Mouse (Mus musculus) C2C12 (cell line): ENCODE results near the gene S1pr5. TPM values are rescaled to one million over a fixed set of nuclear protein-coding genes. Genes with fewer than 3 reads are reported as not detected.
"Not testable (repeated sequence)": the region's sequence is repeated elsewhere in the genome, so short reads cannot be mapped to it uniquely, and the experiment has no call there.

Experiments used
- H3K27me3 ChIP-seq: one replicate; pipeline ENCODE4 v1.6.1; 2011; ENCODE audit not compliant: control insufficient read depth, insufficient read depth, insufficient read length
- H3K36me3 ChIP-seq: one replicate; pipeline ENCODE4 v1.6.1; 2011; ENCODE audit not compliant: control insufficient read depth, insufficient read depth
- H3K4me3 ChIP-seq: one replicate; pipeline ENCODE4 v1.5.1; 2011; ENCODE audit warnings: mild to moderate bottlenecking, control low read depth; ENCODE audit not compliant: poor library complexity, insufficient read depth, severe bottlenecking
- H3K79me2 ChIP-seq: one replicate; pipeline ENCODE4 v1.6.1; 2011; ENCODE audit not compliant: control insufficient read depth, insufficient read depth
- H3K79me3 ChIP-seq: one replicate; pipeline ENCODE4 v1.6.1; 2011; ENCODE audit warnings: low read depth, control low read depth
- H3ac ChIP-seq: one replicate; pipeline ENCODE3; 2011; ENCODE audit warnings: low read depth; ENCODE audit not compliant: control insufficient read depth, insufficient read length
- CEBPB ChIP-seq: IDR thresholded peaks from one replicate; pipeline ENCODE4 v1.6.1; 2011; ENCODE audit warnings: low read depth, mild to moderate bottlenecking, control low read depth, moderate library complexity
- CTCF ChIP-seq: IDR thresholded peaks from one replicate; pipeline ENCODE4 v1.5.1; 2011; ENCODE audit not compliant: control insufficient read depth, insufficient read depth, insufficient read length
- FOSL1 ChIP-seq: IDR thresholded peaks from one replicate; pipeline ENCODE4 v1.8.0; 2011; ENCODE audit warnings: mild to moderate bottlenecking, low read length; ENCODE audit not compliant: poor library complexity, insufficient read depth, severe bottlenecking
- MAX ChIP-seq: IDR thresholded peaks from one replicate; pipeline ENCODE4 v1.6.1; 2011; ENCODE audit warnings: mild to moderate bottlenecking, control low read depth
- MYOD1 ChIP-seq: IDR thresholded peaks from one replicate; pipeline ENCODE4 v1.6.1; 2011; ENCODE audit warnings: low read depth; ENCODE audit not compliant: control insufficient read depth, insufficient read length
- MYOG ChIP-seq: IDR thresholded peaks from one replicate; pipeline ENCODE4 v1.6.1; 2011; ENCODE audit not compliant: control insufficient read depth, insufficient read length; ENCODE audit errors: extremely low read depth
- USF1 ChIP-seq: IDR thresholded peaks from one replicate; pipeline ENCODE4 v1.6.1; 2011; ENCODE audit warnings: low read depth, mild to moderate bottlenecking, control low read depth, moderate library complexity
- long read RNA-seq, 2 experiments: library from polyadenylated mRNA; unstranded; transcript quantifications; one replicate each; pipeline ENCODE4 v2.0.0; 2019 to 2020
- polyA plus RNA-seq: library from polyadenylated mRNA; unstranded; fragments of >200 nt; fragmentation: generic; extraction: Trizol; gene quantifications from one replicate; pipeline ENCODE4 v1.2.1, GENCODE M21; 2012; ENCODE audit warnings: missing spikeins

The S1pr5 gene
- polyA plus RNA-seq = 0.04 TPM
- long read RNA-seq, experiment 1 = 0 reads
- long read RNA-seq, experiment 2, partial matches to known transcripts = 0 of 1 reads
- long read RNA-seq, experiment 2, other reads (novel, unspliced or antisense) = 0 of 1 reads

- Histone ChIP-seq H3K79me2 (no peaks in the 10 kb centered on the region), H3K36me3 (no peaks in the 10 kb centered on the region), H3K4me3 (no peak within 1 kb of the TSS), H3ac (no peak within 1 kb of the TSS), H3K27me3 (peaks cover 47% of the 10 kb centered on the region), H3K79me3 (no peaks in the 10 kb centered on the region)
- TF ChIP-seq CEBPB (no peak), FOSL1 (no peak), USF1 (no peak), CTCF (no peak), MYOG (no peak), MYOD1 (no peak), MAX (no peak)
These were observed at the start of gene S1pr5 for GRCm38 (mm10) chr9:21248326-21248725. Gene S1pr5, minus strand, starts transcription at chr9:21248443.

- Histone ChIP-seq H3K4me3 (no peak overlapping the region), H3K79me3 (peaks cover 17% of the 10 kb centered on the region), H3ac (no peak overlapping the region)
These were observed 44.0 kb upstream of the S1pr5 start for GRCm38 (mm10) chr9:21292271-21292670.

GRCm38 (mm10) chr9:21291868-21292267 lies 43.6 kb upstream of the S1pr5 start:
- H3K27me3 ChIP-seq, H3ac ChIP-seq, H3K36me3 ChIP-seq: not testable (repeated sequence)
- H3K79me2 ChIP-seq = peaks cover 29% of the 10 kb centered on the region
- peaks cover 21% of the 10 kb centered on the region for H3K79me3 ChIP-seq
- H3K4me3 ChIP-seq = peak overlapping the region; percentile 26

More at GRCm38 (mm10) chr9:21292271-21292670, 44.0 kb upstream of the S1pr5 start:
- Histone ChIP-seq H3K36me3 (no peaks in the 10 kb centered on the region), H3K79me2 (peaks cover 25% of the 10 kb centered on the region), H3K27me3 (no peaks in the 10 kb centered on the region)
- TF ChIP-seq CEBPB (no peak), MAX (no peak)

- no peak for TF ChIP-seq USF1
- no peak for TF ChIP-seq CEBPB
- no peak for TF ChIP-seq CTCF
- TF ChIP-seq MAX = no peak
- no peak for TF ChIP-seq FOSL1
- no peak for TF ChIP-seq MYOG
- no peak for TF ChIP-seq MYOD1
- Histone ChIP-seq H3K79me3 (peaks cover 27% of the 10 kb centered on the region), H3K79me2 (peaks cover 36% of the 10 kb centered on the region), H3ac (peak within 1 kb of the TSS; percentile 86), H3K36me3 (no peaks in the 10 kb centered on the region), H3K27me3 (no peaks in the 10 kb centered on the region), H3K4me3 (peak within 1 kb of the TSS; percentile 60)
These were observed 43.0 kb upstream of the S1pr5 start, which contains the start of gene Cdkn2d for GRCm38 (mm10) chr9:21291022-21291787. Gene Cdkn2d, minus strand, starts transcription at chr9:21291407.

- Histone ChIP-seq H3K4me3 (peak overlapping the region; percentile 60), H3ac (peak overlapping the region; percentile 86), H3K79me2 (peaks cover 42% of the 10 kb centered on the region), H3K27me3 (no peaks in the 10 kb centered on the region), H3K36me3 (no peaks in the 10 kb centered on the region), H3K79me3 (peaks cover 31% of the 10 kb centered on the region)
- TF ChIP-seq MYOD1 = no peak
- TF ChIP-seq MYOG = no peak
- TF ChIP-seq CTCF = no peak
- no peak for TF ChIP-seq MAX
- TF ChIP-seq CEBPB = no peak
- TF ChIP-seq USF1 = no peak
- no peak for TF ChIP-seq FOSL1
These were observed 42.3 kb upstream of the S1pr5 start for GRCm38 (mm10) chr9:21290589-21290988.

- Histone ChIP-seq H3K4me3 (no peak overlapping the region), H3K27me3 (no peaks in the 10 kb centered on the region), H3K79me2 (peaks cover 50% of the 10 kb centered on the region), H3K36me3 (peaks cover 8% of the 10 kb centered on the region), H3K79me3 (peaks cover 31% of the 10 kb centered on the region), H3ac (no peak overlapping the region)
- TF ChIP-seq MAX (no peak), FOSL1 (no peak), CTCF (no peak), MYOG (no peak), USF1 (no peak), MYOD1 (no peak), CEBPB (no peak)
These were observed 41.1 kb upstream of the S1pr5 start for GRCm38 (mm10) chr9:21289337-21289671.
